Comparison of ENCODE assay signal across 8 mouse cellular contexts in the genomic region with DNA sequence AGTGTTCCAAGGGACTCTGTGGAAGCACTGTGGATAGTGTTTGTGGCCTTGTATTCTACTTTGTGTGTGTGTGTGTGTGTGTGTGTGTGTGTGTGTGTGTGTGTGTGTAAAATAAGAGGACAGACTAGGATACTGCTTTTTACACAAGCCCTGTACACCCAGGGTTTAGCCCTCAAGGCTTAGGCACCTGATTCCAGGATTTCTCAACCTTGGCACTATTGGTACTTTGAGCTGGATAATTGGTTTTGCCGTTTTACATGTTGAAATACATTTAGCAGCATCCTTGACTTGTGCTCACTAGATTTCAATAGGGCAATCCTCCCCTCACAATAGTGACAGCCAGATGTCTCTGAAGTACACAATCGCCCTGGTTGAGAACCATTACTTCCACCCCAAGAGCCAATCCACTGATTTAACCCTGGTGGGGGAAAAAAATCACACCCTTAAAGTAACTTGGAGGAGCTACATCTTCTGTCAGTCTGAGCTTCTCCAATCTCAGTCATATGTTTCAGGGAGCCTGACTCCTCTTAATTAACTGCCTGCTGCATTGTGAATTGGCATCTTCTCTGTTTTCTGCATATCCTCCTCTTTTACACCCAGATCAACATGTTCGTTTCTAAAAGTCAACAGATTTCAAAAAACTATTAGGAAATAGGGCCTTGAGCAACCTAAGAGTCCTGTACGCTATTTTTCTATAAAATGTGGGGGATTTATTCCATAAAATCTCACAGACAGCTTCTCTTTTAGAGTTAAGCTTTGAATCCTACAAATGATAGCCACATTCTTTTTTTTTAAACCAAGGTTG. TPM values are rescaled to one million over a fixed set of nuclear protein-coding genes. Genes with fewer than 3 reads are reported as not detected.
DNase-seq lines count a peak whose midpoint lies in the region; ATAC-seq and TF ChIP-seq lines count a peak whose summit lies in the region.

No protein-coding gene starts in this region.

- 54% methylated on average over 4 of the region's 4 CpGs for WGBS in lung, postnatal 0 days
- 59% methylated on average over 4 of the region's 4 CpGs for WGBS in liver, embryonic 12.5 days (ENCODE audit: insufficient replicate concordance)
- 70% methylated on average over 4 of the region's 4 CpGs for WGBS in stomach, embryonic 15.5 days

- peak; percentile 30 for DNase-seq in cerebellum, adult 9-11 months
- no peak for DNase-seq in cerebellum, postnatal 4 days (ENCODE audit: low spot score in 2 of 2)
- DNase-seq in lung, postnatal 0 days (ENCODE audit: low spot score) = peak; percentile 69
- DNase-seq in lung, postnatal 10 days = no peak
- no peak for DNase-seq in adipocyte (ENCODE audit: low spot score)
- DNase-seq in gastrocnemius, adult 8-10 months (ENCODE audit: low spot score in 2 of 2) = no peak

- H3K9me3 ChIP-seq in lung, postnatal 0 days (ENCODE audit: low read length) = no peaks in the 10 kb centered on the region
- H3K9me3 ChIP-seq in liver, embryonic 12.5 days (replicated peaks) = no peaks in the 10 kb centered on the region
- no peaks in the 10 kb centered on the region for H3K9me3 ChIP-seq in stomach, embryonic 15.5 days

- no peaks in the 10 kb centered on the region for H3K27me3 ChIP-seq in lung, postnatal 0 days (replicated peaks; ENCODE audit: insufficient read depth, low read length)
- H3K27me3 ChIP-seq in liver, embryonic 12.5 days (replicated peaks) = peaks cover 44% of the 10 kb centered on the region
- H3K27me3 ChIP-seq in stomach, embryonic 15.5 days (replicated peaks) = no peaks in the 10 kb centered on the region

- no peak for ATAC-seq in lung, postnatal 0 days
- no peak for ATAC-seq in liver, embryonic 12.5 days
- no peak for ATAC-seq in stomach, embryonic 15.5 days (ENCODE audit: insufficient read depth, low FRiP score, low read depth)

- peaks cover 9% of the 10 kb centered on the region; the same call in 1 of the 2 replicates for H3K4me1 ChIP-seq in lung, postnatal 0 days (ENCODE audit: insufficient read depth, low read depth, low read length)
- H3K4me1 ChIP-seq in liver, embryonic 12.5 days = no peaks in the 10 kb centered on the region; the same call in 1 of the 2 replicates
- peaks cover 31% of the 10 kb centered on the region for H3K4me1 ChIP-seq in stomach, embryonic 15.5 days

- peak overlapping the region; percentile 74; the same call in 1 of the 2 replicates for H3K4me2 ChIP-seq in lung, postnatal 0 days (replicated peaks; ENCODE audit: low read depth, low read length)
- peak overlapping the region; percentile 75; the same call in 1 of the 2 replicates for H3K4me2 ChIP-seq in liver, embryonic 12.5 days
- H3K4me2 ChIP-seq in stomach, embryonic 15.5 days = peak overlapping the region; percentile 45

- no peak overlapping the region for H3K9ac ChIP-seq in lung, postnatal 0 days (replicated peaks; ENCODE audit: low read depth)
- H3K9ac ChIP-seq in liver, embryonic 12.5 days = no peak overlapping the region
- no peak overlapping the region for H3K9ac ChIP-seq in stomach, embryonic 15.5 days

- 0 out of 2 replicates have a peak overlapping the region, but pooled peaks have one; percentile 96 for H3K27ac ChIP-seq in lung, postnatal 0 days (ENCODE audit: low read length)
- H3K27ac ChIP-seq in liver, embryonic 12.5 days = no peak overlapping the region
- no peak overlapping the region for H3K27ac ChIP-seq in stomach, embryonic 15.5 days

- no peak overlapping the region for H3K4me3 ChIP-seq in lung, postnatal 0 days (ENCODE audit: low read depth, low read length)
- no peak overlapping the region for H3K4me3 ChIP-seq in liver, embryonic 12.5 days
- no peak overlapping the region for H3K4me3 ChIP-seq in stomach, embryonic 15.5 days (replicated peaks)

- no peak for TF ChIP-seq CTCF in lung, postnatal 0 days (IDR thresholded peaks at IDR 0.05)

- no peaks in the 10 kb centered on the region for H3K36me3 ChIP-seq in lung, postnatal 0 days (ENCODE audit: insufficient read depth, low read length)
- H3K36me3 ChIP-seq in liver, embryonic 12.5 days = no peaks in the 10 kb centered on the region
- no peaks in the 10 kb centered on the region for H3K36me3 ChIP-seq in stomach, embryonic 15.5 days

- TF ChIP-seq EP300 in lung, postnatal 0 days (IDR thresholded peaks at IDR 0.05) = 0 out of 2 replicates have a peak, but pooled peaks have one; percentile 28

RNA-seq across cellular contexts. Expression of a gene that starts 1.9 kb away (rescaled TPM):
- 6.4 and 10.4 TPM in 2 replicates for polyA plus RNA-seq in lung, postnatal 0 days (2015; fragmentation: Nextera tagmentation; extraction: Ambion mirVana)
- polyA plus RNA-seq in liver, embryonic 12.5 days (2016; fragmentation: Nextera tagmentation; extraction: Ambion mirVana) = 1.8 and 2.6 TPM in 2 replicates
- polyA plus RNA-seq in stomach, embryonic 15.5 days (2015; fragmentation: Nextera tagmentation; extraction: Ambion mirVana) = 6.7 and 7.1 TPM in 2 replicates
- total RNA-seq in gastrocnemius, adult 8-10 months (2022) = 1 to 10 TPM; 1.5 to 2.8 (median 2.2) TPM

RNA-seq across cellular contexts. Expression of a gene that starts 2.1 kb away (rescaled TPM):
- polyA plus RNA-seq in lung, postnatal 0 days (2015; fragmentation: Nextera tagmentation; extraction: Ambion mirVana) = 5.8 and 6.0 TPM in 2 replicates
- polyA plus RNA-seq in liver, embryonic 12.5 days (2016; fragmentation: Nextera tagmentation; extraction: Ambion mirVana) = 3.4 and 3.8 TPM in 2 replicates
- polyA plus RNA-seq in stomach, embryonic 15.5 days (2015; fragmentation: Nextera tagmentation; extraction: Ambion mirVana) = 6.8 and 7.0 TPM in 2 replicates
- total RNA-seq in gastrocnemius, adult 8-10 months (2022) = 10 to 100 TPM; 15.6 to 29.8 (median 19.0) TPM

Comparison
In these comparisons a context has a peak if more than half of its experiments do, and no peak if none do; other contexts are left out.
1. DNase-seq: peak in cerebellum, adult 9-11 months (single experiment) and lung, postnatal 0 days (single experiment); none in cerebellum, postnatal 4 days (0 of 2), lung, postnatal 10 days (single experiment), adipocyte (single experiment) and gastrocnemius, adult 8-10 months (0 of 2).
2. Peak in every context shown above with its lines, with median percentiles within 50 percentile points of each other: H3K4me2 ChIP-seq.